Mouse (Mus musculus): ENCODE data around the gene Marveld3.

GRCm38 (mm10) chr8:109903909-109904469, 58.0 kb downstream of the Marveld3 start:
- TF ChIP-seq CTCF (IDR thresholded peaks at IDR 0.05; ENCODE audit: borderline replicate concordance, insufficient read depth, low read length) = no peak
- TF ChIP-seq POLR2A (IDR thresholded peaks at IDR 0.05; ENCODE audit: low read depth, low read length) = no peak

Data from embryonic fibroblast, embryonic 13.5 days (primary cell).